In genomic region chr15:103001370-103001769, GRCm38 (mm10) we compare ENCODE assay signal across 17 mouse cellular contexts. TPM values are rescaled to one million over a fixed set of nuclear protein-coding genes. Genes with fewer than 3 reads are reported as not detected.
A peak's percentile ranks its signal among the peaks of the same experiment; 100 is the strongest.
DNase-seq lines count a peak whose midpoint lies in the region; ATAC-seq and TF ChIP-seq lines count a peak whose summit lies in the region.
"Had no signal": no experiment of that assay in that cellular context is flagged by ENCODE, and none has a peak within 500 bp of the region (broad histone marks: within the 10 kb centered on the region; RNA-seq: fewer than 3 reads in every experiment).

No protein-coding gene starts in this region.

- peak; percentile 56 for DNase-seq in heart, postnatal 0 days (ENCODE audit: low spot score)
- DNase-seq in heart, postnatal 4 days: no peak
- DNase-seq in MEL (ENCODE audit: low read depth, low spot score): peak; percentile 47
- DNase-seq in layer of hippocampus, adult 9-10 months (ENCODE audit: low spot score): no peak
- no peak for DNase-seq in Muller cell, postnatal 12 days (ENCODE audit: inconsistent ontology term)
- DNase-seq: cerebellum, postnatal 10 days; gastrocnemius, postnatal 10 days; lung, postnatal 10 days had no signal

- no peak for TF ChIP-seq CTCF in heart, postnatal 0 days (IDR thresholded peaks at IDR 0.05; ENCODE audit: low read depth)
- TF ChIP-seq CTCF in MEL (IDR thresholded peaks at IDR 0.05 in 2 of 3, conservative IDR thresholded peaks at IDR 0.05 in 1 of 3; ENCODE audit: control insufficient read depth in 1 of 3, insufficient read depth in 1 of 3, low read depth in 2 of 3, low read length in 3 of 3, poor library complexity in 1 of 3, severe bottlenecking in 1 of 3): no peak

- H3K79me2 ChIP-seq in MEL (ENCODE audit: control insufficient read depth, insufficient read depth, low read length, poor library complexity): peaks cover 27% of the 10 kb centered on the region

- no peaks in the 10 kb centered on the region for H3K9me3 ChIP-seq in heart, postnatal 0 days (replicated peaks; ENCODE audit: control insufficient read depth, low read length)
- H3K9me3 ChIP-seq in MEL (replicated peaks; ENCODE audit: insufficient read depth, low read length): no peaks in the 10 kb centered on the region
- H3K9me3 ChIP-seq in intestine, embryonic 15.5 days: no peaks in the 10 kb centered on the region
- no peaks in the 10 kb centered on the region for H3K9me3 ChIP-seq in neural tube, embryonic 13.5 days
- H3K9me3 ChIP-seq: embryonic facial prominence, embryonic 10.5 days; forebrain, embryonic 10.5 days; hindbrain, embryonic 15.5 days; liver, embryonic 12.5 days; midbrain, embryonic 10.5 days had no signal

- H3K4me2 ChIP-seq in heart, postnatal 0 days (ENCODE audit: low read depth, low read length): no peak overlapping the region
- peak overlapping the region; percentile 73 for H3K4me2 ChIP-seq in intestine, embryonic 15.5 days (replicated peaks)
- peak overlapping the region; percentile 91 for H3K4me2 ChIP-seq in neural tube, embryonic 13.5 days
- H3K4me2 ChIP-seq: hindbrain, embryonic 15.5 days; liver, embryonic 12.5 days had no signal

- no peak for TF ChIP-seq EP300 in heart, postnatal 0 days (IDR thresholded peaks at IDR 0.05; ENCODE audit: low read depth)
- no peak for TF ChIP-seq EP300 in MEL (IDR thresholded peaks at IDR 0.05; ENCODE audit: low read depth in 1 of 2, low read length in 2 of 2)

- peak; percentile 56 for ATAC-seq in heart, postnatal 0 days (ENCODE audit: insufficient read depth, low read depth)
- no peak for ATAC-seq in intestine, embryonic 15.5 days
- no peak for ATAC-seq in neural tube, embryonic 13.5 days (ENCODE audit: low read depth)
- ATAC-seq: liver, embryonic 12.5 days had no signal

- no peak overlapping the region for H3K4me3 ChIP-seq in heart, postnatal 0 days (ENCODE audit: low read depth, low read length)
- H3K4me3 ChIP-seq in MEL (ENCODE audit: control insufficient read depth in 1 of 2, insufficient read depth in 1 of 2, low read depth in 2 of 2, low read length in 2 of 2): peak overlapping the region; percentile 60 to 68
- peak overlapping the region; percentile 44; the same call in 1 of the 2 replicates for H3K4me3 ChIP-seq in intestine, embryonic 15.5 days (replicated peaks)
- peak overlapping the region; percentile 78 for H3K4me3 ChIP-seq in neural tube, embryonic 13.5 days
- H3K4me3 ChIP-seq: embryonic facial prominence, embryonic 10.5 days; forebrain, embryonic 10.5 days; hindbrain, embryonic 15.5 days; liver, embryonic 12.5 days; midbrain, embryonic 10.5 days had no signal

- no peak for TF ChIP-seq POLR2A in MEL (IDR thresholded peaks at IDR 0.05; ENCODE audit: control insufficient read depth in 1 of 2, insufficient read depth in 1 of 2, low read depth in 1 of 2, low read length in 2 of 2, poor library complexity in 1 of 2)

- H3K4me1 ChIP-seq in heart, postnatal 0 days (ENCODE audit: control insufficient read depth, insufficient read depth): peaks cover 25% of the 10 kb centered on the region
- peaks cover 18 to 38% of the 10 kb centered on the region in 2 experiments for H3K4me1 ChIP-seq in MEL (ENCODE audit: control insufficient read depth in 1 of 2, insufficient read depth in 2 of 2, low read length in 2 of 2)
- H3K4me1 ChIP-seq in intestine, embryonic 15.5 days (replicated peaks): peaks cover 23% of the 10 kb centered on the region; the same call in 1 of the 2 replicates
- peaks cover 90% of the 10 kb centered on the region for H3K4me1 ChIP-seq in neural tube, embryonic 13.5 days (replicated peaks)

- H3K36me3 ChIP-seq in heart, postnatal 0 days (replicated peaks; ENCODE audit: control insufficient read depth, insufficient read depth, low read length): no peaks in the 10 kb centered on the region
- H3K36me3 ChIP-seq in MEL (ENCODE audit: control insufficient read depth in 1 of 2, insufficient read depth in 2 of 2, low read length in 2 of 2): peaks cover 0 to 34% of the 10 kb centered on the region in 2 experiments; a peak in 2 of 4 replicates
- no peaks in the 10 kb centered on the region for H3K36me3 ChIP-seq in intestine, embryonic 15.5 days
- H3K36me3 ChIP-seq in neural tube, embryonic 13.5 days: no peaks in the 10 kb centered on the region
- H3K36me3 ChIP-seq: embryonic facial prominence, embryonic 10.5 days; forebrain, embryonic 10.5 days; hindbrain, embryonic 15.5 days; liver, embryonic 12.5 days; midbrain, embryonic 10.5 days had no signal

- peaks cover 98% of the 10 kb centered on the region for H3K27me3 ChIP-seq in heart, postnatal 0 days (ENCODE audit: control insufficient read depth, insufficient read depth, low read length)
- no peaks in the 10 kb centered on the region for H3K27me3 ChIP-seq in MEL (ENCODE audit: control insufficient read depth in 1 of 2, insufficient read depth in 2 of 2, low read length in 2 of 2)
- H3K27me3 ChIP-seq in intestine, embryonic 15.5 days (replicated peaks): peaks cover 93% of the 10 kb centered on the region
- no peaks in the 10 kb centered on the region for H3K27me3 ChIP-seq in neural tube, embryonic 13.5 days

- WGBS in heart, postnatal 0 days: 37% methylated on average over 2 of the region's 2 CpGs
- WGBS in intestine, embryonic 15.5 days: 50% methylated on average over 2 of the region's 2 CpGs
- 12% methylated on average over 2 of the region's 2 CpGs for WGBS in neural tube, embryonic 13.5 days

- no peak overlapping the region for H3K27ac ChIP-seq in heart, postnatal 0 days (ENCODE audit: low read depth)
- H3K27ac ChIP-seq in MEL (ENCODE audit: control insufficient read depth, low read depth, low read length): peak overlapping the region; percentile 99
- H3K27ac ChIP-seq in intestine, embryonic 15.5 days: peak overlapping the region; percentile 85; the same call in 1 of the 2 replicates
- peak overlapping the region; percentile 100 for H3K27ac ChIP-seq in neural tube, embryonic 13.5 days (replicated peaks)
- H3K27ac ChIP-seq: embryonic facial prominence, embryonic 10.5 days; forebrain, embryonic 10.5 days; hindbrain, embryonic 15.5 days; liver, embryonic 12.5 days; midbrain, embryonic 10.5 days had no signal

- no peak for TF ChIP-seq RAD21 in MEL (IDR thresholded peaks at IDR 0.05; ENCODE audit: low read depth, low read length)

- no peak overlapping the region for H3K9ac ChIP-seq in heart, postnatal 0 days (replicated peaks; ENCODE audit: low read depth, low read length)
- peak overlapping the region; percentile 98 for H3K9ac ChIP-seq in MEL (ENCODE audit: control insufficient read depth, low read depth, low read length, poor library complexity, severe bottlenecking)
- H3K9ac ChIP-seq in intestine, embryonic 15.5 days: peak overlapping the region; percentile 20; the same call in 1 of the 2 replicates
- peak overlapping the region; percentile 99 for H3K9ac ChIP-seq in neural tube, embryonic 13.5 days
- H3K9ac ChIP-seq: hindbrain, embryonic 15.5 days; liver, embryonic 12.5 days had no signal

RNA-seq across cellular contexts. Expression of gene Hoxc6, which starts 3.3 kb away (rescaled TPM):
- total RNA-seq in heart, postnatal 0 days (2014; rRNA removed; ENCODE audit: low replicate concordance): not detected in 2 replicates
- 0.12 TPM in 1 of 2 replicates, not detected in the other for polyA plus RNA-seq in heart, postnatal 0 days (2015; fragmentation: Nextera tagmentation; extraction: Ambion mirVana)
- under 1 TPM in 1 of 2 experiments, not detected in 1; 0.16 TPM for total RNA-seq in heart, postnatal 4 days (2021)
- total RNA-seq in MEL (2012; rRNA removed): 1.7 and 2.3 TPM in 2 replicates
- 1 to 10 TPM in 1 of 2 experiments, not detected in 1; 9.4 TPM for polyA plus RNA-seq in MEL (2012; ENCODE audit: insufficient read depth in 1 of 2, insufficient read length in 2 of 2, low read depth in 1 of 2, low replicate concordance in 2 of 2, missing spikeins in 1 of 2)
- 5.7 and 6.1 TPM in 2 replicates for polyA plus RNA-seq in intestine, embryonic 15.5 days (2015; fragmentation: Nextera tagmentation; extraction: Ambion mirVana)
- 46.8 and 51.1 TPM in 2 replicates for polyA plus RNA-seq in neural tube, embryonic 13.5 days (2015; fragmentation: Nextera tagmentation; extraction: Ambion mirVana)
- total RNA-seq: layer of hippocampus, postnatal 10 days had no signal
- polyA plus RNA-seq: embryonic facial prominence, embryonic 10.5 days; forebrain, embryonic 10.5 days; midbrain, embryonic 10.5 days had no signal

RNA-seq across cellular contexts. Expression of gene Hoxc8, which starts 11.0 kb away (rescaled TPM):
- not detected in 2 replicates for total RNA-seq in heart, postnatal 0 days (2014; rRNA removed; ENCODE audit: low replicate concordance)
- not detected in 2 replicates for polyA plus RNA-seq in heart, postnatal 0 days (2015; fragmentation: Nextera tagmentation; extraction: Ambion mirVana)
- not detected for total RNA-seq in heart, postnatal 4 days (2021)
- total RNA-seq in MEL (2012; rRNA removed): 0.26 and 0.31 TPM in 2 replicates
- 1 to 10 TPM in 1 of 2 experiments, not detected in 1; 1.7 TPM for polyA plus RNA-seq in MEL (2012; ENCODE audit: insufficient read depth in 1 of 2, insufficient read length in 2 of 2, low read depth in 1 of 2, low replicate concordance in 2 of 2, missing spikeins in 1 of 2)
- polyA plus RNA-seq in intestine, embryonic 15.5 days (2015; fragmentation: Nextera tagmentation; extraction: Ambion mirVana): 6.2 and 7.0 TPM in 2 replicates
- 75.8 and 85.5 TPM in 2 replicates for polyA plus RNA-seq in neural tube, embryonic 13.5 days (2015; fragmentation: Nextera tagmentation; extraction: Ambion mirVana)
- total RNA-seq: layer of hippocampus, postnatal 10 days had no signal
- polyA plus RNA-seq: brain, embryonic 14.5 days; embryonic facial prominence, embryonic 10.5 days; forebrain, embryonic 10.5 days; midbrain, embryonic 10.5 days had no signal

RNA-seq across cellular contexts. Expression of gene Hoxc4, which starts 17.4 kb away (rescaled TPM):
- not detected in 2 replicates for total RNA-seq in heart, postnatal 0 days (2014; rRNA removed; ENCODE audit: low replicate concordance)
- 0.16 TPM in 1 of 2 replicates, not detected in the other for polyA plus RNA-seq in heart, postnatal 0 days (2015; fragmentation: Nextera tagmentation; extraction: Ambion mirVana)
- total RNA-seq in heart, postnatal 4 days (2021): under 1 TPM in 1 of 2 experiments, not detected in 1; 0.14 TPM
- total RNA-seq in MEL (2012; rRNA removed): 2.5 and 2.6 TPM in 2 replicates
- polyA plus RNA-seq in MEL (2012; ENCODE audit: insufficient read depth in 1 of 2, insufficient read length in 2 of 2, low read depth in 1 of 2, low replicate concordance in 2 of 2, missing spikeins in 1 of 2): 1 to 10 TPM in 1 of 2 experiments, not detected in 1; 9.4 TPM
- 9.5 and 10.6 TPM in 2 replicates for polyA plus RNA-seq in intestine, embryonic 15.5 days (2015; fragmentation: Nextera tagmentation; extraction: Ambion mirVana)
- polyA plus RNA-seq in neural tube, embryonic 13.5 days (2015; fragmentation: Nextera tagmentation; extraction: Ambion mirVana): 40.2 and 49.9 TPM in 2 replicates
- total RNA-seq: layer of hippocampus, postnatal 10 days had no signal
- polyA plus RNA-seq: forebrain, embryonic 10.5 days; midbrain, embryonic 10.5 days had no signal

RNA-seq across cellular contexts. Expression of gene Hoxc9, which starts 25.1 kb away (rescaled TPM):
- total RNA-seq in heart, postnatal 0 days (2014; rRNA removed; ENCODE audit: low replicate concordance): not detected in 2 replicates
- polyA plus RNA-seq in heart, postnatal 0 days (2015; fragmentation: Nextera tagmentation; extraction: Ambion mirVana): not detected in 2 replicates
- total RNA-seq in heart, postnatal 4 days (2021): not detected
- 3.2 and 4.1 TPM in 2 replicates for total RNA-seq in MEL (2012; rRNA removed)
- 100 to 1,000 TPM in 1 of 2 experiments, 1 to 10 TPM in 1; 9.5 to 400 TPM for polyA plus RNA-seq in MEL (2012; ENCODE audit: insufficient read depth in 1 of 2, insufficient read length in 2 of 2, low read depth in 1 of 2, low replicate concordance in 2 of 2, missing spikeins in 1 of 2)
- polyA plus RNA-seq in intestine, embryonic 15.5 days (2015; fragmentation: Nextera tagmentation; extraction: Ambion mirVana): 1.3 and 1.4 TPM in 2 replicates
- 40.9 and 43.4 TPM in 2 replicates for polyA plus RNA-seq in neural tube, embryonic 13.5 days (2015; fragmentation: Nextera tagmentation; extraction: Ambion mirVana)
- total RNA-seq: layer of hippocampus, postnatal 10 days had no signal
- polyA plus RNA-seq: brain, embryonic 14.5 days; embryonic facial prominence, embryonic 10.5 days; forebrain, embryonic 10.5 days; liver, embryonic 12.5 days; midbrain, embryonic 10.5 days had no signal

RNA-seq across cellular contexts. Expression of gene Hoxc5, which starts 34.1 kb away (rescaled TPM):
- total RNA-seq in heart, postnatal 0 days (2014; rRNA removed; ENCODE audit: low replicate concordance): 0.15 TPM in 1 of 2 replicates, not detected in the other
- polyA plus RNA-seq in heart, postnatal 0 days (2015; fragmentation: Nextera tagmentation; extraction: Ambion mirVana): not detected in 2 replicates
- total RNA-seq in heart, postnatal 4 days (2021): not detected
- 0.46 and 0.56 TPM in 2 replicates for total RNA-seq in MEL (2012; rRNA removed)
- polyA plus RNA-seq in MEL (2012; ENCODE audit: insufficient read depth in 1 of 2, insufficient read length in 2 of 2, low read depth in 1 of 2, low replicate concordance in 2 of 2, missing spikeins in 1 of 2): 1 to 10 TPM in 1 of 2 experiments, not detected in 1; 3.0 TPM
- 7.7 and 10.1 TPM in 2 replicates for polyA plus RNA-seq in intestine, embryonic 15.5 days (2015; fragmentation: Nextera tagmentation; extraction: Ambion mirVana)
- 18.8 and 32.2 TPM in 2 replicates for polyA plus RNA-seq in neural tube, embryonic 13.5 days (2015; fragmentation: Nextera tagmentation; extraction: Ambion mirVana)
- total RNA-seq: layer of hippocampus, postnatal 10 days had no signal
- polyA plus RNA-seq: forebrain, embryonic 10.5 days had no signal

Comparison
In these comparisons a context has a peak if more than half of its experiments do, and no peak if none do; other contexts are left out.
1. DNase-seq: peak in heart, postnatal 0 days (single experiment) and MEL (single experiment); none in heart, postnatal 4 days (single experiment), layer of hippocampus, adult 9-10 months (single experiment) and Muller cell, postnatal 12 days (single experiment).